Mouse (Mus musculus): Measurements from ENCODE around the gene Zscan29. TPM values are rescaled to one million over a fixed set of nuclear protein-coding genes. Genes with fewer than 3 reads are reported as not detected.

Gene Zscan29
- polyA plus RNA-seq, 1 experiment from 2014 or later: 8.8 TPM

DNA sequence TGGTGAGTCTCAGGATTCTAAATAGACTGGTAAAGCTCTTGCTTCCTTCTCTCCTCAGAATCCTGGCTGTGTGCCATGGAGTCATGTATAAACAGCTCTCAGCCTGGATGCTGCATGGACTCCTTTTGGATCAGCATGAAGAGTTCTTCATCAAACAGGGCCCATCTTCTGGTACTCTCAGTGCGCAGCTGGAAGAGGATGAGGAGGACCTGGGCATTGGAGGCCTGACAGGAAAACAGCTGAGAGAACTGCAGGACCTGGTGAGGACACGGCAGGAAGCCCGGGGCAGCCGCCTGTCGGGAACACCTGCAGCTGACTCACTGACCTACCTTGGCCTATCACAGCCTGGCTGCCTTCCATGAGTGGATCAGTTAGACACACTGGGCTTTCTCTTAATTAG, 12.5 kb upstream of the Zscan29 start:
- ATAC-seq (ENCODE audit: insufficient read depth, low FRiP score): no peak
- Histone ChIP-seq H3K36me3 (ENCODE audit: control insufficient read depth, insufficient read depth, low read length) (peaks cover 13% of the 10 kb centered on the region), H3K4me3 (replicated peaks; ENCODE audit: low read length) (no peak overlapping the region), H3K4me1 (ENCODE audit: control insufficient read depth, insufficient read depth, low read length) (no peaks in the 10 kb centered on the region), H3K4me2 (ENCODE audit: low read depth, low read length) (no peak overlapping the region), H3K9ac (ENCODE audit: low read length) (no peak overlapping the region), H3K9me3 (replicated peaks; ENCODE audit: control insufficient read depth, low read length) (no peaks in the 10 kb centered on the region), H3K27me3 (ENCODE audit: control insufficient read depth, insufficient read depth, low read length) (no peaks in the 10 kb centered on the region), H3K27ac (ENCODE audit: low read length) (no peak overlapping the region)
- WGBS: 79% methylated on average over 5 of the region's 5 CpGs

DNA sequence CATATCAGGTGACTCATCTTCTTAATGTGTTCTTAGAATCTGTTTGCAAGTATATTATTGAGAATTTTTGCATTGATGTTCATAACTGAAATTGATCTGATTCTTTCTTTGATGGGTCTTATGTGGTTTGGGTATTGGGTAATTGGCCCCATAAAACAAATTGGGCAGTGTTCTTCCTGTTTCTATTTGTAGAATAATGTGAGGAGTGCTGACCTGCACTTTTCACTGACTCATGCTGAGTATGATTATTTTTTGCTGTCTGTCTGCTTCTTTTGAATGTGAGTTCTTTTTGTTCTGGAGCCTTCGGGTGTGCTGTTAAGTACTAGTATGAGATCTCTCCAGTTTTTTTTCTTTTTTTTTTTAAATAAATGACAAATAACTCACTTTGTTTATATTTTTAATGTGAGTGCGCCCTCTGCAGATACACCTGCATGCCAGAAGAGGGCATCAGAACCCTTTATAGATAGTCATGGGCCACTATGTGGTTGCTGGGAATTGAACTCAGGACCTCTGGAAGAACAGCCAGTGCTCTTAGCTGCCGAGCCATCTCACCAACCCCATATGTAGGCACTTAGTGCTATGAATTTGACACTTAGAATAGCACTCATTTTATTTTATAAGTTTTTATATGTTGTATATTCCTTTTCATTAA, 8.0 kb upstream of the Zscan29 start:
- no peaks in the 10 kb centered on the region for H3K4me1 ChIP-seq (ENCODE audit: control insufficient read depth, insufficient read depth, low read length)
- no peak overlapping the region for H3K4me3 ChIP-seq (replicated peaks; ENCODE audit: low read length)
- WGBS: 93% methylated on average over 3 of the region's 3 CpGs
- ATAC-seq (ENCODE audit: insufficient read depth, low FRiP score): no peak
- peaks cover 13% of the 10 kb centered on the region for H3K36me3 ChIP-seq (ENCODE audit: control insufficient read depth, insufficient read depth, low read length)
- H3K9ac ChIP-seq (ENCODE audit: low read length): no peak overlapping the region
- no peak overlapping the region for H3K27ac ChIP-seq (ENCODE audit: low read length)
- no peak overlapping the region for H3K4me2 ChIP-seq (ENCODE audit: low read depth, low read length)
- no peaks in the 10 kb centered on the region for H3K27me3 ChIP-seq (ENCODE audit: control insufficient read depth, insufficient read depth, low read length)
- H3K9me3 ChIP-seq (replicated peaks; ENCODE audit: control insufficient read depth, low read length): no peaks in the 10 kb centered on the region

DNA sequence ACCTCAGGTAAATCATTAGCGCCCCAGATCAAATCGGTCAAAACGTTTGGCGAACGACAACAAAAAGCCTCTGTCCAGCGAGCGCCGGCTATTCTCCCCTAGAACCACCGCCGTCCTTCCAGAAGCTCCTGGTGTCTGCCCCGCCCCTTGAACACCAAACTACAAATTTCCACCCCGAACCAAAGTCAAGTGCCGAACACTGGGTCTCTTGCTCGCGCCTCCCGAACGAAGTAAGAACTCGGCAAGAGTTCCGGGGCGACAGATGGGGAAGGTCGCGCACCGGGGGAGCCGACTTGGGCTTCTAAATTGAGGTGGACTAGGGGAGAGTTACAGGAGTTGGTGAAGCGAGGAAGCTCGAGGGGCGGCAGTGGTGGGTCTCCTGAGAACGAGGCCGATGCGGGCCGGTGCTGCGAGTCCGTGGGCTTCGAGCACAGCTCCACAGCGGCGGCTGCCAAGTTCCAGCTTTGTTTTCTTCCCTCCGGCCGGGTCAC, 399 bp downstream of the Zscan29 start, which contains the start of gene Tubgcp4:
Tubgcp4 (plus strand) TSS at position 174 of the 491 bp plus-strand sequence.
- peak within 1 kb of the TSS; percentile 76 for H3K4me2 ChIP-seq (ENCODE audit: low read depth, low read length)
- H3K27ac ChIP-seq (ENCODE audit: low read length): peak within 1 kb of the TSS; percentile 91
- H3K9ac ChIP-seq (ENCODE audit: low read length): peak within 1 kb of the TSS; percentile 92
- no peaks in the 10 kb centered on the region for H3K36me3 ChIP-seq (ENCODE audit: control insufficient read depth, insufficient read depth, low read length)
- ATAC-seq (ENCODE audit: insufficient read depth, low FRiP score): peak; percentile 41; the same call in 1 of the 2 replicates
- under 1% methylated on average over 38 of the region's 38 CpGs for WGBS
- H3K4me3 ChIP-seq (replicated peaks; ENCODE audit: low read length): peak within 1 kb of the TSS; percentile 97
- no peaks in the 10 kb centered on the region for H3K9me3 ChIP-seq (replicated peaks; ENCODE audit: control insufficient read depth, low read length)
- H3K27me3 ChIP-seq (ENCODE audit: control insufficient read depth, insufficient read depth, low read length): no peaks in the 10 kb centered on the region
- H3K4me1 ChIP-seq (ENCODE audit: control insufficient read depth, insufficient read depth, low read length): peaks cover 18% of the 10 kb centered on the region

DNA sequence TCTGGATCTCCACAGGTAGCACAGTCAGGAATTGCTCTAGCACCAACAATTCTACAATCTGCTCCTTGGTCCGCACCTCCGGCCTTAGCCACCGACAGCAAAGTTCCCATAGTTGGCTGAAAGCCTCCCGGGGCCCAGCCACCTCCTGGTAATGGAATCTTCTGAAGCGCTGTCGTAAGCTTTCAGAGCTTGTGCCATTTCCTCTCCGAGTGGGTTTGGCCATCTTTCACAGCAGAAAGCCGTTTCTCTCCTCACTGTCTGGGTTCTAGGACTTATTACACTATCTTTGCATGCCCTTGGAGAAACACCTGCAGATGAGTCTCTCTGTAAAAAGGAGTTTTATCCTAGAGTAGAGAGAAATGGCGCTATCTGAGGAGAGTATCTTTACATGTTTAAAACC, 1.0 kb downstream of the Zscan29 start:
- H3K4me3 ChIP-seq (replicated peaks; ENCODE audit: low read length): peak overlapping the region; percentile 97
- H3K9ac ChIP-seq (ENCODE audit: low read length): peak overlapping the region; percentile 92
- no peaks in the 10 kb centered on the region for H3K27me3 ChIP-seq (ENCODE audit: control insufficient read depth, insufficient read depth, low read length)
- peaks cover 18% of the 10 kb centered on the region for H3K4me1 ChIP-seq (ENCODE audit: control insufficient read depth, insufficient read depth, low read length)
- H3K4me2 ChIP-seq (ENCODE audit: low read depth, low read length): peak overlapping the region; percentile 76
- no peak for ATAC-seq (ENCODE audit: insufficient read depth, low FRiP score)
- H3K27ac ChIP-seq (ENCODE audit: low read length): no peak overlapping the region; the same call in 1 of the 2 replicates
- H3K9me3 ChIP-seq (replicated peaks; ENCODE audit: control insufficient read depth, low read length): no peaks in the 10 kb centered on the region
- WGBS: 2% methylated on average over 9 of the region's 9 CpGs
- no peaks in the 10 kb centered on the region for H3K36me3 ChIP-seq (ENCODE audit: control insufficient read depth, insufficient read depth, low read length)

DNA sequence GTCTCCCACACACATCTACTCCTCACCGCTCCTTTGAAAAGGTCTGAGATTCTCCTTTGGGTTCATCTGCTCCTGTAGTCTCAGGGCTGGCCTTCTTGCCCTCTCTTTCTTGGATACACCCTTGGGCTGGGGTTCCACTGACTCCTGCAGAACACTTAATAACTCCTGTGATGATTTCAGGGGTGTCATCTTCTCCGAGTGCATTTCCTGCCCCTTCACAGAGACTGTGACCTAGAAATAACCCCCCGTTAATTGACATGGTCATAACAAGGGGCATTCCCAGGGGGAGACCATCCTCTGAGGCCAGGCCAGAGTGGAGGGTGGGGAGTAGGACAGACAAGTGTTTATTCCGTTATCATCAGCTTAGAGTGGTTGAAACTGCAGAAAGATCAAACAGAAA, 1.8 kb downstream of the Zscan29 start:
- WGBS: 38% methylated on average over 4 of the region's 4 CpGs
- H3K9me3 ChIP-seq (replicated peaks; ENCODE audit: control insufficient read depth, low read length): no peaks in the 10 kb centered on the region
- no peak overlapping the region for H3K27ac ChIP-seq (ENCODE audit: low read length)
- peak overlapping the region; percentile 92 for H3K9ac ChIP-seq (ENCODE audit: low read length)
- H3K4me1 ChIP-seq (ENCODE audit: control insufficient read depth, insufficient read depth, low read length): peaks cover 18% of the 10 kb centered on the region
- ATAC-seq (ENCODE audit: insufficient read depth, low FRiP score): no peak
- H3K4me3 ChIP-seq (replicated peaks; ENCODE audit: low read length): peak overlapping the region; percentile 97
- no peaks in the 10 kb centered on the region for H3K36me3 ChIP-seq (ENCODE audit: control insufficient read depth, insufficient read depth, low read length)
- peak overlapping the region; percentile 76 for H3K4me2 ChIP-seq (ENCODE audit: low read depth, low read length)
- no peaks in the 10 kb centered on the region for H3K27me3 ChIP-seq (ENCODE audit: control insufficient read depth, insufficient read depth, low read length)

DNA sequence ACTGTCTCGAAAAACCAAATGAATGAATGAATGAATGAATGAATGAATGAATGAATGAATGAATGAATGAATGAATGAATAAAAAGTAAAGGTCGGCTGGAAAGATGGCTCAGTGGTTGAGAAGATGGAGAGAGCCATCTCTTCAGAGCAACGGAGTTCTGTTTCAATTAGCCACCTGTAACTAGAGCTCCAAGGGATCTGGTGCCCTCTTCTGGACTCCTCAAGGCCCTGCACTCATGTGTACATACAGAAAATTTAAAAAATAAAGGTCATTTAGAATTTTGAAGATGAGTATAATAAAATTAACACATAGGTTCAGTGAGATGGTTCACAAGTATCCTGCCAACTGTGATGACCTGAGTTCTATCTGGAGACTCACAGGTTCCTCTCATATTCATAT, 17.8 kb downstream of the Zscan29 start:
- no peak overlapping the region for H3K4me2 ChIP-seq (ENCODE audit: low read depth, low read length)
- H3K4me3 ChIP-seq (replicated peaks; ENCODE audit: low read length): no peak overlapping the region
- H3K9ac ChIP-seq (ENCODE audit: low read length): no peak overlapping the region
- H3K27me3 ChIP-seq (ENCODE audit: control insufficient read depth, insufficient read depth, low read length): no peaks in the 10 kb centered on the region
- no peaks in the 10 kb centered on the region for H3K4me1 ChIP-seq (ENCODE audit: control insufficient read depth, insufficient read depth, low read length)
- ATAC-seq (ENCODE audit: insufficient read depth, low FRiP score): no peak
- 91% methylated on average over 3 of the region's 3 CpGs for WGBS
- no peaks in the 10 kb centered on the region for H3K9me3 ChIP-seq (replicated peaks; ENCODE audit: control insufficient read depth, low read length)
- H3K36me3 ChIP-seq (ENCODE audit: control insufficient read depth, insufficient read depth, low read length): peaks cover 11% of the 10 kb centered on the region
- H3K27ac ChIP-seq (ENCODE audit: low read length): no peak overlapping the region

DNA sequence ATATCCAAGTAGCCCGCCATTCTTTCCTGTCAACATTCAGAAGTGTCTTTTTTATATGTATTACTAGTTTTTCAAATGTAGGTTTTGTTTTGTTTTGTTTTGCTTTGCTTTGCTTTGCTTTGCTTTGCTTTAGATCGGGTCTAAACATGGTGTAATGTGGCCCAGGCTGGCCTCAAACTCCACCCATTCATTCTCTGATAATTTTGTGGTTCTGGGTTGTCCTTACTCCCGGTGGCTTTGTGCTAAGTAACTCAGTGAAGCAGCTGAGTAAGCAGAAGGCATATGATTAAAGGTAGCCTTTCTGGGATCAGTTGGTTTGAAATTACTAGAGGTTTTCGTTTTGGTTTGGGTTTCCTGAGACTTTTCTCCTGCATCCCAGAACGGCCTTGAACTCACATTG, 21.2 kb downstream of the Zscan29 start:
- Histone ChIP-seq H3K9ac (ENCODE audit: low read length) (no peak overlapping the region), H3K4me1 (ENCODE audit: control insufficient read depth, insufficient read depth, low read length) (no peaks in the 10 kb centered on the region), H3K4me2 (ENCODE audit: low read depth, low read length) (no peak overlapping the region), H3K27ac (ENCODE audit: low read length) (no peak overlapping the region), H3K4me3 (replicated peaks; ENCODE audit: low read length) (no peak overlapping the region), H3K36me3 (ENCODE audit: control insufficient read depth, insufficient read depth, low read length) (peaks cover 6% of the 10 kb centered on the region), H3K27me3 (ENCODE audit: control insufficient read depth, insufficient read depth, low read length) (no peaks in the 10 kb centered on the region), H3K9me3 (replicated peaks; ENCODE audit: control insufficient read depth, low read length) (no peaks in the 10 kb centered on the region)
- no peak for ATAC-seq (ENCODE audit: insufficient read depth, low FRiP score)
- 78% methylated on average over 5 of the region's 5 CpGs for WGBS

DNA sequence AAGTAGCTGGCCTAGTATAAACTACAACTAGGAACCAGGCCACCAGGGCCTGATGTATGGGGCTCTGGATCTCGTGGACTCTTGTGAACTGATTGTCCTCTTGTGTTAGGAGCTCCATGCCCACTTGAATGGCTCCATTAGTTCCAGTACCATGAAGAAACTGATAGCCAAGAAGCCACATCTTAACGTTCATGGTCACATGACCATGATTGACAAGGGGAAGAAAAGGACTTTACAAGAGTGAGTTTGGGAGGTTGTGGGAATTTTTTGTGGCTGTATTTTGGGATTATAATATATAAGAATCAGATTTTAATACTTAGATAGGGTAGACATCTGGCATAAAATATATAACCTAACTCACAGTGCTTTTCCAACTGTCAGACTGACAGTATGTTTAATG, 28.5 kb downstream of the Zscan29 start:
- no peaks in the 10 kb centered on the region for H3K9me3 ChIP-seq (replicated peaks; ENCODE audit: control insufficient read depth, low read length)
- H3K27ac ChIP-seq (ENCODE audit: low read length): no peak overlapping the region
- no peak overlapping the region for H3K9ac ChIP-seq (ENCODE audit: low read length)
- H3K4me3 ChIP-seq (replicated peaks; ENCODE audit: low read length): no peak overlapping the region
- 71% methylated on average over 2 of the region's 2 CpGs for WGBS
- H3K4me1 ChIP-seq (ENCODE audit: control insufficient read depth, insufficient read depth, low read length): peaks cover 18% of the 10 kb centered on the region
- no peaks in the 10 kb centered on the region for H3K27me3 ChIP-seq (ENCODE audit: control insufficient read depth, insufficient read depth, low read length)
- no peak overlapping the region for H3K4me2 ChIP-seq (ENCODE audit: low read depth, low read length)
- H3K36me3 ChIP-seq (ENCODE audit: control insufficient read depth, insufficient read depth, low read length): peaks cover 10% of the 10 kb centered on the region; the same call in 1 of the 2 replicates
- ATAC-seq (ENCODE audit: insufficient read depth, low FRiP score): no peak

DNA sequence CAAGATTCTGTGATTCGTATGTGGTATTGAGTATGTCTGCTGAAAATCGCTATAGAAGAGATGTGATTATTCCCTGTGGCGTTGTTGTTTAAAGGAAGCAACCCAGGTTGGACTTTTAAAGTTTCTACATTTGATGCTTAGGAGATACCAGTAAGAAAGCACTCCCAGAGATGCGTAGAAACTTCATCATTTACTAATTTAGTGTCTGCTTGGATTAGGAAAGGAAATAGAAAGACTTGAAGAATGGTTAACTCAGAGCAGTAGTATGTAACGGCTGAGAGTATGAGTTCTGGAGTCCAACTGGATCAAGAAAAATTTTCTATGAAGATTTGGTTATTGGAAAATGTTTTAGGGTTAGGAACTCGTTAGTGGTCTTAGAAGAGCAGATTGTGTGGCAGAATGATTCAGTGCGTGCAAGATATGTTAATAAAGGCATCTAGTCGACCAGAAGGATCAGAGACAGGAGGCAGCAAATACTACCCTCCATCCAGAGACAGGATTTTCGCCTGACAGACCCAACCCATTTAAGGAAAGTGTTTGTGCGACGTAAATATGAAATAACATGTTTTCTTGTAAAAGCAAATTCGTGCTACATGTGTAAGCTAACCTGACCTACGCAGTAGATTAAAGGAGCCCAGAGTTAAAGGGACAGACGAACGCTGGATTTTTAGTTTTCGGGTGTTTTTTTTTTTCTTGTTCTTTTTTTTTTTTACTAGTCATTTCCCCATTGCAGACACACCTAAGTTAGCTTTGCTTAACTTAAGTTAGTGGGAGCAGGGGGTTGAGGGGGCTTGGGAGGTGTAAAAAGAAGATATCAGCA, 29.5 kb downstream of the Zscan29 start:
- no peak for ATAC-seq (ENCODE audit: insufficient read depth, low FRiP score)
- Histone ChIP-seq H3K9me3 (replicated peaks; ENCODE audit: control insufficient read depth, low read length) (no peaks in the 10 kb centered on the region), H3K36me3 (ENCODE audit: control insufficient read depth, insufficient read depth, low read length) (peaks cover 10% of the 10 kb centered on the region; the same call in 1 of the 2 replicates), H3K4me3 (replicated peaks; ENCODE audit: low read length) (peak overlapping the region; percentile 77), H3K4me1 (ENCODE audit: control insufficient read depth, insufficient read depth, low read length) (peaks cover 18% of the 10 kb centered on the region), H3K27me3 (ENCODE audit: control insufficient read depth, insufficient read depth, low read length) (no peaks in the 10 kb centered on the region), H3K9ac (ENCODE audit: low read length) (peak overlapping the region; percentile 91), H3K4me2 (ENCODE audit: low read depth, low read length) (peak overlapping the region; percentile 91), H3K27ac (ENCODE audit: low read length) (peak overlapping the region; percentile 98)
- WGBS: 66% methylated on average over 16 of the region's 16 CpGs
